Mouse (Mus musculus) midbrain, embryonic 16.5 days (tissue): ENCODE results near the gene Palm2. TPM values are rescaled to one million over a fixed set of nuclear protein-coding genes. Genes with fewer than 3 reads are reported as not detected.

Source experiments
- ATAC-seq: fragments of 200-750 bp; cut with Nextera tagmentation; 2 replicates; pipeline ENCODE4 v1.8.0; 2017; ENCODE audit warnings: moderate TSS enrichment
- H3K27ac ChIP-seq: fragments of 300-500 bp; sonication (generic); 2 replicates; pipeline ENCODE4 v1.5.1; 2014; ENCODE audit warnings: mild to moderate bottlenecking, low read length, mixed read lengths
- H3K27me3 ChIP-seq: fragments of 300-500 bp; sonication (generic); 2 replicates; pipeline ENCODE4 v1.6.1; 2014; ENCODE audit warnings: low read depth, low read length, mixed read lengths; ENCODE audit not compliant: control insufficient read depth, insufficient read depth
- H3K36me3 ChIP-seq: fragments of 300-500 bp; sonication (generic); 2 replicates; pipeline ENCODE4 v1.6.1; 2014; ENCODE audit warnings: mild to moderate bottlenecking, low read length, moderate library complexity, mixed read lengths; ENCODE audit not compliant: control insufficient read depth, insufficient read depth
- H3K4me1 ChIP-seq: fragments of 300-500 bp; sonication (generic); 2 replicates; pipeline ENCODE4 v1.6.1; 2014; ENCODE audit warnings: mild to moderate bottlenecking, low read length, mixed read lengths; ENCODE audit not compliant: control insufficient read depth, insufficient read depth
- H3K4me2 ChIP-seq: fragments of 300-500 bp; sonication (generic); 2 replicates; pipeline ENCODE4 v1.6.1; 2014; ENCODE audit warnings: mild to moderate bottlenecking, low read length, mixed read lengths
- H3K4me3 ChIP-seq: fragments of 300-500 bp; sonication (generic); 2 replicates; pipeline ENCODE4 v1.5.1; 2014; ENCODE audit warnings: low read depth, mild to moderate bottlenecking, low read length, moderate library complexity, mixed read lengths
- H3K9ac ChIP-seq: fragments of 300-500 bp; sonication (generic); 2 replicates; pipeline ENCODE4 v1.6.1; 2014; ENCODE audit warnings: low read depth, low read length, mixed read lengths
- H3K9me3 ChIP-seq: fragments of 300-500 bp; sonication (generic); replicated peaks from 2 replicates; pipeline ENCODE4 v1.6.1; 2014; ENCODE audit warnings: mild to moderate bottlenecking, low read length, mixed read lengths; ENCODE audit not compliant: control insufficient read depth, poor library complexity, severe bottlenecking
- WGBS: fragments of 180-500 bp; shearing (Covaris S2); extraction: QIAGEN DNeasy Blood & Tissue Kit; methylation state at CpG from one replicate; pipeline ENCODE4 v1.1.7; 2014; 5-methylcytosine and 5-hydroxymethylcytosine counted together
- polyA plus RNA-seq: library from polyadenylated mRNA; unstranded; fragments of >200 nt; fragmentation: Nextera tagmentation; extraction: Ambion mirVana; gene quantifications from 2 replicates; pipeline ENCODE4 v1.2.1, GENCODE M21; 2015

Gene Palm2
- polyA plus RNA-seq, 1 experiment from 2014 or later, result 20.6 TPM

DNA sequence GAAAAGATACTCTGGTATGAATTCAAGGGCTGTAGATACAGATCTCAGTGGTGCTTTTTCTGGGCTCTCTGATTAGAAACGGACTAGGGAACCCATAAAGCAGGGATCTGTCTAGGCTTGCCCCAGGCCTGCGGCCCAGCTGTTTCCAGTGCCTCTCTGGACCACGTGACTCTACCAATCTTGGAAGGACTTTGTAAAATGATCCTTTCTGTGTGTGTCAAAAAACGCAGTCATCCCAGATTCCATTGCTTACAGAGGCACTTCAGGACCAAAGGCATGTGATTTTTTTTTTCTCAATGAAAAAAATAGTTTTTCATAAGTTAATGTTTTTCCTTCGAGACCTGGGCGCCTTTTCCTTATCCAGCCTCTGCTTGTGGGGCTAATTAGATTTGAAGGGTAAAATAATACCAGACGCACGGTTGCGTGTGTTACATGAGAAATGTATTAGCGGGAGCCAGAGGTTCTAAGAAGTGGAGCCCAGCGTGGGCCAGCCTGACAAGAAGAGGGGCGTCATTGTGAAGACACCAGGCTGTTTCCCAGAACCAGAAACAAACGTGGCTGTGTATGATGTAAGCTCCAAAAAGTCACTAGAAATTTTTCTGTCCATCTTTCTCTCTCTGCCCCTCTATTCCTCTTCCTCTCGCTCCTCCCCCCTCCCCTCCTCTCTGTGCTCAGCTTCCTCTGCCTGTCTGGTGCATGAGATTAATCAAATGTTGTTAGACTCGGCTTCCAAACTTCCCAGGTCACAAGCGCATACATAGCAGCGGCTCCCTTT, 177.4 kb downstream of the Palm2 start:
- H3K4me1 ChIP-seq, result 0 out of 2 replicates have a peak, but pooled peaks cover 7% of the 10 kb centered on the region
- H3K9me3 ChIP-seq, result no peaks in the 10 kb centered on the region
- H3K36me3 ChIP-seq, result no peaks in the 10 kb centered on the region
- no peak for ATAC-seq
- no peak overlapping the region for H3K9ac ChIP-seq
- H3K4me2 ChIP-seq, result no peak overlapping the region
- no peaks in the 10 kb centered on the region for H3K27me3 ChIP-seq
- H3K27ac ChIP-seq, result no peak overlapping the region
- 51% methylated on average over 16 of the region's 17 CpGs for WGBS
- H3K4me3 ChIP-seq, result no peak overlapping the region

DNA sequence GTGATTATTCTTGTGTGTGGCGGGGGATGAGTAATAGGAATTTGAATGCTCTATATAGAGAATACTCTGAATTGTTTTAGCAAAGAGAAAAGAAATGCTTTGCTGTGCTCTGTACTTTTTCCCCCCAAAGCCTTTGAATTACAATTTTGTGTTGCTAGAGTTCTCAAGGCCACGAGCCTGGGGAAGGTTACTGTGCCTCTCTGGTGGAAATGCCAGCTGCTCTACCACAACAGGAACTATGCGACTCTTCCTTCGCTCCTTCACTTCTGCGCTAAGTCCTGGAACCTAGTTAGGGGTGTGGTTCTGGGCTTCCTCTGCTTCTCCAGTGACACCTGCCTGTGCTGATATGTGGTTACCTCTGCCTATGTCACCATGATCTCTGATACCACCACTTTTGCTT, 178.7 kb downstream of the Palm2 start:
- Histone ChIP-seq H3K27ac (no peak overlapping the region), H3K27me3 (no peaks in the 10 kb centered on the region), H3K4me1 (0 out of 2 replicates have a peak, but pooled peaks cover 5% of the 10 kb centered on the region), H3K9ac (no peak overlapping the region), H3K9me3 (no peaks in the 10 kb centered on the region), H3K36me3 (no peaks in the 10 kb centered on the region), H3K4me3 (no peak overlapping the region), H3K4me2 (no peak overlapping the region)
- no peak for ATAC-seq
- WGBS, result 87% methylated on average over 5 of the region's 5 CpGs

DNA sequence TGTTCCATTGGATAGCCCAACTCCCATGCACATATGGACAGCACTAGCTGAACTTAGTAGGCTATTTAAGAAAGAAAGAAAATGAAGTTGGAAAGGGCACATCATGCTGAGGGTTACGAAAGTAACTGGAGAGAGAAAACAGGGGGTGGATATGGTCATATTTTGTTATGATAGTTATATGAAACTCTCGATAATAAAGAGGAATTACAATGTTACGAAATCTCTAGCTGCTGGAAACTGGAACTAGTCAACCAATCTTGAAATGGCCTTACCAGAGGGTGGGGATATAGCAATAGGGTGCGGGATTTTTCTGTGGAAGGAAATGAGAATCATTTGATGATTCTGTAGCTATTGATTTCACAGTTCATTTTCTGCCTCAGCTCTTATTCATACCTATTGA, 180.6 kb downstream of the Palm2 start:
- Histone ChIP-seq H3K9ac (no peak overlapping the region), H3K4me2 (no peak overlapping the region), H3K9me3 (no peaks in the 10 kb centered on the region), H3K4me3 (no peak overlapping the region), H3K36me3 (no peaks in the 10 kb centered on the region), H3K27ac (no peak overlapping the region), H3K4me1 (0 out of 2 replicates have a peak, but pooled peaks cover 5% of the 10 kb centered on the region), H3K27me3 (no peaks in the 10 kb centered on the region)
- WGBS, result over 99% methylated on average over 4 of the region's 4 CpGs
- ATAC-seq, result no peak

DNA sequence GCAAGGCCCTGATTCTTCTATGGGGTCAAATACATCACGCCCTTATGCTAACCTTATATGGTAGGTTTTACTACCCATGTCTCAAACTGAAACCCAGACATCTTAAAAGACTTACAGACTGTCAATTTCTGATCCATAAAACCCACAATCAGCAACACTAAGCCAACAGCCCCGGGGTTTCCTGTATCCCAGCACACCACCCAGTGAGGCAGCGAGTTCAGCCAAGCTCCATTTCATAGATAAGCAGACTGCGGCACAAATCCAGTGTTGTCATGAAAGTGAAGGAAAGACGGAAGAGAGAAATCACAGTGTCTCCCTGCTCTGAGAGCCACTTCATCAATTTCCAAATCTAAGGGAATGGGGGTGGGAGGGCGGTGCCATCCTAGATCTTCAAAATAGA, 184.7 kb downstream of the Palm2 start:
- no peaks in the 10 kb centered on the region for H3K9me3 ChIP-seq
- H3K27ac ChIP-seq, result no peak overlapping the region
- H3K4me3 ChIP-seq, result no peak overlapping the region
- H3K4me2 ChIP-seq, result no peak overlapping the region
- no peaks in the 10 kb centered on the region for H3K36me3 ChIP-seq
- ATAC-seq, result no peak
- no peaks in the 10 kb centered on the region for H3K27me3 ChIP-seq
- 91% methylated on average over 6 of the region's 6 CpGs for WGBS
- no peaks in the 10 kb centered on the region for H3K4me1 ChIP-seq
- H3K9ac ChIP-seq, result no peak overlapping the region

- no peak overlapping the region for H3K27ac ChIP-seq
- ATAC-seq, result no peak
- H3K9ac ChIP-seq, result no peak overlapping the region
- no peak overlapping the region for H3K4me3 ChIP-seq
- H3K4me1 ChIP-seq, result no peaks in the 10 kb centered on the region
- H3K4me2 ChIP-seq, result no peak overlapping the region
- WGBS, result 89% methylated on average over 7 of the region's 7 CpGs
- no peaks in the 10 kb centered on the region for H3K36me3 ChIP-seq
- H3K27me3 ChIP-seq, result no peaks in the 10 kb centered on the region
- no peaks in the 10 kb centered on the region for H3K9me3 ChIP-seq
Observed at GRCm38 (mm10) chr4:57622816-57623215, 188.8 kb downstream of the Palm2 start.

DNA sequence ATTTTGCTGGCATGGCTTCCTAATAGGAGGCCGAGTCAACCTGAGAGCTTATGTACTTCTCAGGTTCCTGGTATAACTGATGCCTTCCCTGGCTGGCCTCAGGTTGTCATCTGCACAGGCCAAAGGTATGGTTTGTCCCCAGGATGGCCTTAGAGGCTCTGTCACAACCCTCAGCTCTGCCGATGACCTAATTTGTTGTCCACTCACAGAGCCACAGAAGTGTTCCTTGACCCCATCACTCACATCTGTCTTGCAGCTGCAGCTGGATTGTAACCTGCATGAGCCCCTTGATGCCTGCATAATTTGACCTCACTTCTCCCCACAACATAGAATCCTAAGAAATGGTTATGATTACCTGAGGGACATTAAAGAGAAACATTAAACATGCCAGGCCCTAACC, 190.8 kb downstream of the Palm2 start:
- Histone ChIP-seq H3K9me3 (no peaks in the 10 kb centered on the region), H3K4me2 (no peak overlapping the region), H3K9ac (no peak overlapping the region), H3K36me3 (no peaks in the 10 kb centered on the region), H3K27ac (no peak overlapping the region), H3K27me3 (no peaks in the 10 kb centered on the region), H3K4me3 (no peak overlapping the region), H3K4me1 (no peaks in the 10 kb centered on the region)
- 93% methylated on average over 2 of the region's 2 CpGs for WGBS
- no peak for ATAC-seq

DNA sequence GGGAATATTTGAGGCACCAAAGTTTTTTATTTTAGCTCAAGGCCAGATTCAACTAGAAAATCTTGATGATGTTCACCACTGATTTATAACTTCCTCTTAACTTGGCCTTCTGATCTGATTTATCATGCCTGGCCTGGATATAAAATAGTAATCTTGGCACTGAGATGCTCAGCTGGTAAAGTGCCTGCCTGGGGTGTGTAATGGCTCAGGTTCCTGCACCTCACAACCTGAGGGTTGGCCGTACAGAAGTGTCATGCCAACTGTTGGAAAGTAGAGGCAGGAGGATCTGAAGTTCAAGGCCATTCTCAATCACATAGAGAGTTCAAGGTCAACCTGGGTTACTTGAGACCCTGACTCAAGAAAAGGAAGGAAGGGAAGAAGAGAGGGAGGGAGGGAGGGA, 191.3 kb downstream of the Palm2 start:
- Histone ChIP-seq H3K27me3 (no peaks in the 10 kb centered on the region), H3K4me2 (no peak overlapping the region), H3K36me3 (no peaks in the 10 kb centered on the region), H3K27ac (no peak overlapping the region), H3K4me1 (no peaks in the 10 kb centered on the region), H3K4me3 (no peak overlapping the region), H3K9me3 (no peaks in the 10 kb centered on the region), H3K9ac (no peak overlapping the region)
- WGBS, result 81% methylated on average over 1 of the region's 1 CpGs
- ATAC-seq, result no peak

DNA sequence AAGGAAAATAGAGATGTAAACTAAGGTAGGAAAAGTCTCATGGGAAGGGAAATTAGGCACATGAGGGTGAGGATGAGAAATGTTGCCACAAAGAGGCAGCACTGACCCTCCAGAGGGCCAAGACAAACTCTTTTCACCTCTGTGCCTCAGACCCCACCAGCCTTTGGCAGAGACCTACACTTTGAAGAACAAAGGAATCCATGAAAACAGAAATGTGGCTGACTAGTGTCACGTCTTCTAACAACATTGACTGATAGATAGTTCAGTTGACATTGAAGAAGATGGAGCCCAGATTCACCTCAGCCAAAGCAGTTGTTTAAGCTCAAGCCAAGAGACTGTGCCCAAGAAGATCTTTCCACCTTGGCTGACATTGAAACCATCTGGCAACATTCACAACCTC, 191.7 kb downstream of the Palm2 start:
- no peak overlapping the region for H3K9ac ChIP-seq
- no peaks in the 10 kb centered on the region for H3K9me3 ChIP-seq
- 73% methylated on average over 1 of the region's 1 CpGs for WGBS
- H3K4me1 ChIP-seq, result no peaks in the 10 kb centered on the region
- no peaks in the 10 kb centered on the region for H3K27me3 ChIP-seq
- no peaks in the 10 kb centered on the region for H3K36me3 ChIP-seq
- H3K27ac ChIP-seq, result no peak overlapping the region
- ATAC-seq, result no peak
- H3K4me3 ChIP-seq, result no peak overlapping the region
- H3K4me2 ChIP-seq, result no peak overlapping the region

DNA sequence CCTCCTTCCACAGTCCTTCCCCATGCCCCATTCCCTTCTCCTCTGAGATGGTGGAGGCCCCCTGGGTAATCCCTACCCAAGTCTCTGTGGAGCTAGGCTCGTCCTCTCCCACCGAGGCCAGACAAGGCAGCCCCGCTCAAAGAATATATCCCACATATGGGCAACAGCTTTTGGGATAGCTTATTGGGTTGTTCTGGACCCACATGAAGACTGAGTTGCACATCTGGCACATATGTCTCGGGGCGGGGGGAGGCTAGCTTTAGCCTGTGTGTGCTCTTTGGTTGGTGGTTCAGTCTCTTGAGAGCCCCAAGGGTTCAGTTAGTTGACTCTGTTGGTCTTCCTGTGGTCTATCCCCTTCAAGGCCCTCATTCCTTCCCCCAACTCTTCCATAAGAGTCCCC, 192.9 kb downstream of the Palm2 start:
- no peaks in the 10 kb centered on the region for H3K27me3 ChIP-seq
- no peaks in the 10 kb centered on the region for H3K9me3 ChIP-seq
- no peak overlapping the region for H3K27ac ChIP-seq
- H3K4me3 ChIP-seq, result no peak overlapping the region
- no peaks in the 10 kb centered on the region for H3K4me1 ChIP-seq
- no peak overlapping the region for H3K9ac ChIP-seq
- no peak for ATAC-seq
- H3K4me2 ChIP-seq, result no peak overlapping the region
- no peaks in the 10 kb centered on the region for H3K36me3 ChIP-seq
- WGBS, result 92% methylated on average over 5 of the region's 5 CpGs
